Mouse (Mus musculus): ENCODE results near the gene Myzap. TPM values are rescaled to one million over a fixed set of nuclear protein-coding genes. Genes with fewer than 3 reads are reported as not detected.
"Not testable (repeated sequence)": the region's sequence is repeated elsewhere in the genome, so short reads cannot be mapped to it uniquely, and the experiment has no call there.

Gene Myzap
- polyA plus RNA-seq, 1 experiment, result 4.1 TPM

DNA sequence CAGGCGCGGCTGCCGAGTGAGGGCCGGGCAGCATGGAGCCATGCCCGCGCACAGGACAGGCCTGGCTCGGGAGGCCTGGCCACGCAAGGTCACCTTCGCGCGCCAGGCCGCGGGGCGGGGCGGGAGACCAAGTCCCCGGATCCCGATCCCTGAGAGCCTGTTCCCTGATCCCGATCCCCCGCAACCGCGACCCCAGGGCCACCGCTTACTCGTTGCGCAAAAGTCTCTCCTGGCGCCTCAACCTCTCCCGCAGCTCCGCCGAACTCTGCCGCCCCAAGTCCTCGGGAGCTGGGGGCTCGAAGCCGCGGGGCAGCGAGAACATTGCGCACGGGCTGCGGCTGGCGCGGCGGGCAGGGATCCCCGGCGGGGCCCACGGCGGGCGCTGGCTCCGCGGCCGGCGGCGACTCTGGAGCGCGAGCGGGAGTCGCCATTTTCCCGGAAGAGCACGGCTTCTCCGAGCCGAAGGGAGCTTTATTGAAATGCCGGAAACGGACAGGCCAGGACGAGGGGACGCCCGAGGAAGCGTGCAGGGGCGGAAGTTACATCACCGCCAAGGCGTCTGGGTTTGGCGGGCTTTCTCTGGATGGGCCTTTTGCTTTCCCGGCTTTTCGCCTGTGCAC lies 106.6 kb downstream of the Myzap start, which contains the start of gene Polr2m:
Gene Polr2m, minus strand, starts transcription at position 461 of the 620 bp plus-strand sequence.
- DNase-seq, result peak; percentile 97
- TF ChIP-seq POLR2A (IDR thresholded peaks at IDR 0.05; ENCODE audit: low read depth, low read length) (peak; percentile 59), CTCF (conservative IDR thresholded peaks at IDR 0.05; ENCODE audit: insufficient read depth, insufficient read length, low read depth, low read length) (no peak)
- peak within 1 kb of the TSS; percentile 100 for H3K27ac ChIP-seq (ENCODE audit: insufficient read depth, low read depth, low read length)

DNA sequence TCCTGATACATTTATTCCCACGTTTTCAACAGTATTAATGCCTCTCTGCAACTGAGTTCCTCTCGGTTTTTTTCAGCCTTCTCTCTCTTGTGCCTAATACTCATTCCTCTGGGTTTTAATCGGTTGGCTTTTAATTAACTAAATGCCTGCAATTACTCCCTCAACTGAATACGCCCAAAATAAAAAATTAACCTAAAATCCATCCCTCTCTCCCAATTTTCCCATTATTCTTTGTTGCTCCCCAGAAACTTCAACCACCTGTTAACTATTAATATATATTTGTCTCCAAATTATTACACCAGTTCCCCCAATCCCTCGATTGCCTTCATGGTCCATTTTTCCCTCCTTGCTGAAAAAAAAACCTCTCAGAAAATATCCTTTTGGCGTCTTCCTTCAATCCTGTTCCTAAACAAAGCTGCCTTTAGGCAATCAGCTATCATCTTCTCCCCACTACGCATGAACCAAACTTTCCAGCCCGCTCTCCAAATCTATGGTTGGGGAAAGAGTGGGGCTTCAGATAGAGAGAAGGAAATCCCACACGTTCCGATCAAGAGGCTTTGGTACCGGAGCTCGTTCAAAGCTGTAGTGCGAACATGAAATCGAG lies 107.2 kb downstream of the Myzap start:
- under 1% methylated on average over 14 of the region's 14 CpGs for WGBS
- TF ChIP-seq CTCF (conservative IDR thresholded peaks at IDR 0.05; ENCODE audit: insufficient read depth, insufficient read length, low read depth, low read length), result no peak
- no peak for TF ChIP-seq POLR2A (IDR thresholded peaks at IDR 0.05; ENCODE audit: low read depth, low read length)

More for the DNA sequence above, 106.6 kb downstream of the Myzap start, which contains the start of gene Polr2m:
- Histone ChIP-seq H3K4me1 (ENCODE audit: control insufficient read depth, insufficient read depth, low read length) (peaks cover 7% of the 10 kb centered on the region; the same call in 1 of the 2 replicates), H3K27me3 (replicated peaks; ENCODE audit: control insufficient read depth, insufficient read depth, low read length) (no peaks in the 10 kb centered on the region), H3K36me3 (ENCODE audit: control insufficient read depth, insufficient read depth, low read length) (peaks cover 7% of the 10 kb centered on the region; the same call in 1 of the 2 replicates), H3K4me3 (ENCODE audit: insufficient read depth, low read depth, low read length) (peak within 1 kb of the TSS; percentile 95)
- under 1% methylated on average over 70 of the region's 70 CpGs for WGBS

GRCm38 (mm10) chr9:71483872-71484271 lies 108.3 kb downstream of the Myzap start:
- 59% methylated on average over 7 of the region's 7 CpGs for WGBS
- H3K4me3 ChIP-seq (ENCODE audit: insufficient read depth, low read depth, low read length); DNase-seq; H3K4me1 ChIP-seq (ENCODE audit: control insufficient read depth, insufficient read depth, low read length); H3K27ac ChIP-seq (ENCODE audit: insufficient read depth, low read depth, low read length); H3K27me3 ChIP-seq (replicated peaks; ENCODE audit: control insufficient read depth, insufficient read depth, low read length): not testable (repeated sequence)
- H3K36me3 ChIP-seq (ENCODE audit: control insufficient read depth, insufficient read depth, low read length), result peaks cover 13% of the 10 kb centered on the region

More for the DNA sequence above, 107.2 kb downstream of the Myzap start:
- Histone ChIP-seq H3K27ac (ENCODE audit: insufficient read depth, low read depth, low read length) (peak overlapping the region; percentile 100), H3K36me3 (ENCODE audit: control insufficient read depth, insufficient read depth, low read length) (peaks cover 11% of the 10 kb centered on the region), H3K4me1 (ENCODE audit: control insufficient read depth, insufficient read depth, low read length) (peaks cover 3% of the 10 kb centered on the region; the same call in 1 of the 2 replicates), H3K4me3 (ENCODE audit: insufficient read depth, low read depth, low read length) (peak overlapping the region; percentile 95), H3K27me3 (replicated peaks; ENCODE audit: control insufficient read depth, insufficient read depth, low read length) (no peaks in the 10 kb centered on the region)
- peak; percentile 81 for DNase-seq

- TF ChIP-seq POLR2A (IDR thresholded peaks at IDR 0.05; ENCODE audit: low read depth, low read length), result no peak
- no peak for TF ChIP-seq CTCF (conservative IDR thresholded peaks at IDR 0.05; ENCODE audit: insufficient read depth, insufficient read length, low read depth, low read length)
- H3K27ac ChIP-seq (ENCODE audit: insufficient read depth, low read depth, low read length), result no peak overlapping the region
- peaks cover 28% of the 10 kb centered on the region for H3K36me3 ChIP-seq (ENCODE audit: control insufficient read depth, insufficient read depth, low read length)
- no peaks in the 10 kb centered on the region for H3K27me3 ChIP-seq (replicated peaks; ENCODE audit: control insufficient read depth, insufficient read depth, low read length)
- no peak overlapping the region for H3K4me3 ChIP-seq (ENCODE audit: insufficient read depth, low read depth, low read length)
- no peak for DNase-seq
- peaks cover 3% of the 10 kb centered on the region; the same call in 1 of the 2 replicates for H3K4me1 ChIP-seq (ENCODE audit: control insufficient read depth, insufficient read depth, low read length)
- 86% methylated on average over 2 of the region's 2 CpGs for WGBS
Observed at GRCm38 (mm10) chr9:71480305-71480704, 111.9 kb downstream of the Myzap start.

GRCm38 (mm10) chr9:71479413-71479812 lies 112.7 kb downstream of the Myzap start:
- Histone ChIP-seq H3K27ac (ENCODE audit: insufficient read depth, low read depth, low read length) (no peak overlapping the region), H3K36me3 (ENCODE audit: control insufficient read depth, insufficient read depth, low read length) (peaks cover 28% of the 10 kb centered on the region), H3K27me3 (replicated peaks; ENCODE audit: control insufficient read depth, insufficient read depth, low read length) (no peaks in the 10 kb centered on the region), H3K4me1 (ENCODE audit: control insufficient read depth, insufficient read depth, low read length) (peaks cover 3% of the 10 kb centered on the region; the same call in 1 of the 2 replicates), H3K4me3 (ENCODE audit: insufficient read depth, low read depth, low read length) (no peak overlapping the region)
- TF ChIP-seq CTCF (conservative IDR thresholded peaks at IDR 0.05; ENCODE audit: insufficient read depth, insufficient read length, low read depth, low read length), result no peak
- TF ChIP-seq POLR2A (IDR thresholded peaks at IDR 0.05; ENCODE audit: low read depth, low read length), result no peak
- no peak for DNase-seq
- 89% methylated on average over 9 of the region's 9 CpGs for WGBS

GRCm38 (mm10) chr9:71478596-71478995 lies 113.6 kb downstream of the Myzap start:
- TF ChIP-seq CTCF (conservative IDR thresholded peaks at IDR 0.05; ENCODE audit: insufficient read depth, insufficient read length, low read depth, low read length) (no peak), POLR2A (IDR thresholded peaks at IDR 0.05; ENCODE audit: low read depth, low read length) (no peak)
- H3K27ac ChIP-seq (ENCODE audit: insufficient read depth, low read depth, low read length), result no peak overlapping the region
- no peak overlapping the region for H3K4me3 ChIP-seq (ENCODE audit: insufficient read depth, low read depth, low read length)
- 83% methylated on average over 7 of the region's 7 CpGs for WGBS
- DNase-seq, result no peak
- H3K4me1 ChIP-seq (ENCODE audit: control insufficient read depth, insufficient read depth, low read length), result peaks cover 3% of the 10 kb centered on the region; the same call in 1 of the 2 replicates
- no peaks in the 10 kb centered on the region for H3K27me3 ChIP-seq (replicated peaks; ENCODE audit: control insufficient read depth, insufficient read depth, low read length)
- peaks cover 28% of the 10 kb centered on the region for H3K36me3 ChIP-seq (ENCODE audit: control insufficient read depth, insufficient read depth, low read length)

GRCm38 (mm10) chr9:71476601-71477000 lies 115.6 kb downstream of the Myzap start:
- Histone ChIP-seq H3K4me1 (ENCODE audit: control insufficient read depth, insufficient read depth, low read length) (no peaks in the 10 kb centered on the region), H3K36me3 (ENCODE audit: control insufficient read depth, insufficient read depth, low read length) (peaks cover 22% of the 10 kb centered on the region), H3K27ac (ENCODE audit: insufficient read depth, low read depth, low read length) (no peak overlapping the region), H3K27me3 (replicated peaks; ENCODE audit: control insufficient read depth, insufficient read depth, low read length) (no peaks in the 10 kb centered on the region), H3K4me3 (ENCODE audit: insufficient read depth, low read depth, low read length) (no peak overlapping the region)
- TF ChIP-seq POLR2A (IDR thresholded peaks at IDR 0.05; ENCODE audit: low read depth, low read length), result no peak
- no peak for TF ChIP-seq CTCF (conservative IDR thresholded peaks at IDR 0.05; ENCODE audit: insufficient read depth, insufficient read length, low read depth, low read length)
- DNase-seq, result no peak
- WGBS, result 98% methylated on average over 3 of the region's 3 CpGs
